8 mouse cellular contexts compared by ENCODE assay signal in the genomic region with DNA sequence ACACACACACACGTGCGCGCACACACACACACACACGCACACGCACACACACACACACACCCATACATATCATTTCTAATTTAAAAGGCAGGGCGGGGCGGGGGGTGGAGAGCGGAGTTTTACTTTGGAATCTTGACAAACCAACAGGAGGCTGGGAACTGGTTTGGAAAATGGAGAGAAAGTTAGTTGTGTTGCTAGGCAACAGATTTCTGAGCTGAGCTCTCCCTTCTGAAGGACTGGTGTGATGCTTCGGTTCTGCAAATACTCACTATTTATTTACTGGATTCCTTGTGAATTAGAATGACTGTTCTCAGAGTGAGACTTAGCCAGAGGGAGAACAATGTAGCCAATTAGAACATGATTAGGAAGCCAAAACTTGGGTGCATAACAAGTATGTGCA.
A peak's percentile ranks its signal among the peaks of the same experiment; 100 is the strongest.
DNase-seq lines count a peak whose midpoint lies in the region; ATAC-seq and TF ChIP-seq lines count a peak whose summit lies in the region.
"Had no signal": no experiment of that assay in that cellular context is flagged by ENCODE, and none has a peak within 500 bp of the region (broad histone marks: within the 10 kb centered on the region; RNA-seq: fewer than 3 reads in every experiment).

No protein-coding gene starts in this region.

- no peak for ATAC-seq in neural tube, embryonic 15.5 days (ENCODE audit: low FRiP score)
- ATAC-seq in kidney, embryonic 14.5 days (ENCODE audit: low FRiP score, low TSS enrichment), result no peak
- no peak for ATAC-seq in megakaryocyte-erythroid progenitor cell, adult 5-6 weeks (replicated peaks; ENCODE audit: low FRiP score, low TSS enrichment, poor library complexity, severe bottlenecking)

- no peaks in the 10 kb centered on the region for H3K9me3 ChIP-seq in neural tube, embryonic 15.5 days (replicated peaks)
- H3K9me3 ChIP-seq in kidney, embryonic 14.5 days (ENCODE audit: control insufficient read depth, low read length), result no peaks in the 10 kb centered on the region

- H3K4me2 ChIP-seq in neural tube, embryonic 15.5 days, result peak overlapping the region; percentile 23; the same call in 1 of the 2 replicates
- no peak overlapping the region for H3K4me2 ChIP-seq in kidney, embryonic 14.5 days (replicated peaks; ENCODE audit: low read depth, low read length)

- H3K27me3 ChIP-seq in neural tube, embryonic 15.5 days (replicated peaks), result no peaks in the 10 kb centered on the region
- no peaks in the 10 kb centered on the region for H3K27me3 ChIP-seq in kidney, embryonic 14.5 days (ENCODE audit: control insufficient read depth, insufficient read depth, low read length)

- no peak for DNase-seq in neural tube, embryonic 10.5 days (ENCODE audit: extremely low spot score, low spot score)
- peak; percentile 17 to 42 for DNase-seq in frontal cortex, postnatal 36 days (ENCODE audit: low spot score in 2 of 2)
- DNase-seq in left cerebral cortex, postnatal 25 days (ENCODE audit: low spot score in 2 of 2), result peak; percentile 31 to 75
- no peak for DNase-seq in gastrocnemius, adult 2 months
- DNase-seq: thymus, adult 2 months had no signal

- H3K36me3 ChIP-seq in neural tube, embryonic 15.5 days, result no peaks in the 10 kb centered on the region
- no peaks in the 10 kb centered on the region for H3K36me3 ChIP-seq in kidney, embryonic 14.5 days (ENCODE audit: control insufficient read depth, insufficient read depth, low read length)

- H3K4me3 ChIP-seq in neural tube, embryonic 15.5 days (replicated peaks), result no peak overlapping the region
- no peak overlapping the region for H3K4me3 ChIP-seq in kidney, embryonic 14.5 days (ENCODE audit: low read length)
- H3K4me3 ChIP-seq in gastrocnemius, adult 2 months, result no peak overlapping the region

- peaks cover 25% of the 10 kb centered on the region for H3K4me1 ChIP-seq in neural tube, embryonic 15.5 days
- no peaks in the 10 kb centered on the region for H3K4me1 ChIP-seq in kidney, embryonic 14.5 days (ENCODE audit: control insufficient read depth, insufficient read depth, low read length)

- intact Hi-C loops in left cerebral cortex, postnatal 25 days (cut with DNase I), result no loop called here
- intact Hi-C loops in gastrocnemius, adult 2 months (cut with DNase I), result no loop called here

- WGBS in neural tube, embryonic 15.5 days, result 62% methylated on average over 9 of the region's 9 CpGs
- WGBS in kidney, embryonic 14.5 days, result 89% methylated on average over 9 of the region's 9 CpGs

- no peak for TF ChIP-seq CTCF in gastrocnemius, adult 2 months (IDR thresholded peaks at IDR 0.05)

- H3K27ac ChIP-seq in neural tube, embryonic 15.5 days (replicated peaks), result no peak overlapping the region
- no peak overlapping the region for H3K27ac ChIP-seq in kidney, embryonic 14.5 days (ENCODE audit: low read depth, low read length)
- H3K27ac ChIP-seq in gastrocnemius, adult 2 months, result no peak overlapping the region

- H3K9ac ChIP-seq in neural tube, embryonic 15.5 days (replicated peaks), result no peak overlapping the region
- no peak overlapping the region for H3K9ac ChIP-seq in kidney, embryonic 14.5 days (ENCODE audit: low read depth, low read length)

Comparison
In these comparisons a context has a peak if more than half of its experiments do, and no peak if none do; other contexts are left out.
1. DNase-seq: peak in frontal cortex, postnatal 36 days (2 of 2) and left cerebral cortex, postnatal 25 days (2 of 2); none in neural tube, embryonic 10.5 days (single experiment) and gastrocnemius, adult 2 months (single experiment).